Mouse (Mus musculus): Measurements from ENCODE around the gene Tex52. TPM values are rescaled to one million over a fixed set of nuclear protein-coding genes. Genes with fewer than 3 reads are reported as not detected.

Gene Tex52
- under 1 TPM; 0.32 to 0.46 TPM for total RNA-seq (2021)

- no peak for DNase-seq
- intact Hi-C loops (cut with DNase I) = no loop called here
These were observed at the start of gene Tex52, which contains the start of gene Gm44596 for GRCm38 (mm10) chr6:128375192-128375591. TSS of gene Tex52 (plus strand) at chr6:128375456. TSS of gene Gm44596 (plus strand) at chr6:128375503.

- DNase-seq = peak; percentile 81
- intact Hi-C loops (cut with DNase I) = loop anchor here (1.0 kb wide), 1 partner anchor 15 kb away; no protein-coding TSS in a partner anchor
These were observed 40.7 kb upstream of the Tex52 start for GRCm38 (mm10) chr6:128334397-128335124.

- no peak for DNase-seq
- intact Hi-C loops (cut with DNase I) = no loop called here
These were observed 37.8 kb upstream of the Tex52 start for GRCm38 (mm10) chr6:128337467-128337866.

- intact Hi-C loops (cut with DNase I) = no loop called here
- DNase-seq = no peak
These were observed 36.4 kb upstream of the Tex52 start for GRCm38 (mm10) chr6:128338876-128339275.

GRCm38 (mm10) chr6:128341956-128342723 is 33.1 kb upstream of the Tex52 start:
- no peak for DNase-seq
- intact Hi-C loops (cut with DNase I) = no loop called here

- intact Hi-C loops (cut with DNase I) = no loop called here
- DNase-seq = no peak
These were observed 29.6 kb upstream of the Tex52 start for GRCm38 (mm10) chr6:128345623-128346022.

- DNase-seq = no peak
- intact Hi-C loops (cut with DNase I) = no loop called here
These were observed 28.5 kb upstream of the Tex52 start for GRCm38 (mm10) chr6:128346782-128347181.

- intact Hi-C loops (cut with DNase I) = no loop called here
- peak; percentile 35 for DNase-seq
These were observed 25.5 kb upstream of the Tex52 start for GRCm38 (mm10) chr6:128349711-128350110.

GRCm38 (mm10) chr6:128354140-128354539 is 21.1 kb upstream of the Tex52 start:
- intact Hi-C loops (cut with DNase I) = no loop called here
- no peak for DNase-seq

GRCm38 (mm10) chr6:128355201-128355681 is 20.0 kb upstream of the Tex52 start:
- intact Hi-C loops (cut with DNase I) = loop anchor here (5.0 kb wide), 1 partner anchor 38 kb away; no protein-coding TSS in a partner anchor
- DNase-seq = peak; percentile 53

GRCm38 (mm10) chr6:128355726-128356416 is 19.4 kb upstream of the Tex52 start, which contains the start of gene Tulp3:
TSS of gene Tulp3 (minus strand) at chr6:128355851.
- intact Hi-C loops (cut with DNase I) = loop anchor here (5.0 kb wide), 1 partner anchor 39 kb away; no protein-coding TSS in a partner anchor
- peak; percentile 99 for DNase-seq

GRCm38 (mm10) chr6:128358999-128359398 is 16.3 kb upstream of the Tex52 start:
- peak; percentile 69 for DNase-seq
- intact Hi-C loops (cut with DNase I) = loop anchor here (5.0 kb wide), 1 partner anchor 42 kb away; no protein-coding TSS in a partner anchor

- intact Hi-C loops (cut with DNase I) = no loop called here
These were observed 13.4 kb upstream of the Tex52 start for GRCm38 (mm10) chr6:128361901-128362300.

GRCm38 (mm10) chr6:128362381-128363006 is 12.8 kb upstream of the Tex52 start, which contains the start of the genes Rhno1 and Foxm1:
TSS of gene Rhno1 (minus strand) at chr6:128362911.
TSS of gene Foxm1 (plus strand) at chr6:128362967.
- intact Hi-C loops (cut with DNase I) = no loop called here
- peak; percentile 91 for DNase-seq

More at GRCm38 (mm10) chr6:128361901-128362300, 13.4 kb upstream of the Tex52 start:
- DNase-seq = no peak

GRCm38 (mm10) chr6:128363007-128363825 is 12.0 kb upstream of the Tex52 start:
- DNase-seq = peak; percentile 45
- intact Hi-C loops (cut with DNase I) = no loop called here

- intact Hi-C loops (cut with DNase I) = no loop called here
These were observed 10.5 kb upstream of the Tex52 start for GRCm38 (mm10) chr6:128364721-128365120.

GRCm38 (mm10) chr6:128366466-128366865 is 8.8 kb upstream of the Tex52 start:
- no peak for DNase-seq
- intact Hi-C loops (cut with DNase I) = no loop called here

More at GRCm38 (mm10) chr6:128364721-128365120, 10.5 kb upstream of the Tex52 start:
- no peak for DNase-seq

- intact Hi-C loops (cut with DNase I) = no loop called here
- no peak for DNase-seq
These were observed 5.2 kb upstream of the Tex52 start for GRCm38 (mm10) chr6:128370040-128370439.

All from left cerebral cortex, postnatal 4 days (tissue).